Mouse (Mus musculus): ENCODE results near the gene Gm38392. TPM values are rescaled to one million over a fixed set of nuclear protein-coding genes. Genes with fewer than 3 reads are reported as not detected.

The Gm38392 gene
- total RNA-seq, 1 experiment from 2014 or later, result not detected

GRCm38 (mm10) chr3:88206500-88206899 is 80.5 kb downstream of the Gm38392 start:
- ATAC-seq (ENCODE audit: extremely low read depth, insufficient number of reproducible peaks, low FRiP score, poor library complexity, severe bottlenecking), result no peak

- ATAC-seq (ENCODE audit: extremely low read depth, insufficient number of reproducible peaks, low FRiP score, poor library complexity, severe bottlenecking), result no peak
These were observed 81.2 kb downstream of the Gm38392 start for GRCm38 (mm10) chr3:88205563-88206491.

- ATAC-seq (ENCODE audit: extremely low read depth, insufficient number of reproducible peaks, low FRiP score, poor library complexity, severe bottlenecking), result no peak
These were observed 81.8 kb downstream of the Gm38392 start for GRCm38 (mm10) chr3:88205176-88205562.

- no peak for ATAC-seq (ENCODE audit: extremely low read depth, insufficient number of reproducible peaks, low FRiP score, poor library complexity, severe bottlenecking)
These were observed 82.3 kb downstream of the Gm38392 start for GRCm38 (mm10) chr3:88204751-88205150.

- no peak for ATAC-seq (ENCODE audit: extremely low read depth, insufficient number of reproducible peaks, low FRiP score, poor library complexity, severe bottlenecking)
These were observed 82.9 kb downstream of the Gm38392 start for GRCm38 (mm10) chr3:88203999-88204700.

- no peak for ATAC-seq (ENCODE audit: extremely low read depth, insufficient number of reproducible peaks, low FRiP score, poor library complexity, severe bottlenecking)
These were observed 83.6 kb downstream of the Gm38392 start for GRCm38 (mm10) chr3:88203456-88203855.

- ATAC-seq (ENCODE audit: extremely low read depth, insufficient number of reproducible peaks, low FRiP score, poor library complexity, severe bottlenecking), result no peak
These were observed 84.0 kb downstream of the Gm38392 start for GRCm38 (mm10) chr3:88202986-88203385.

GRCm38 (mm10) chr3:88201640-88202039 is 85.4 kb downstream of the Gm38392 start:
- ATAC-seq (ENCODE audit: extremely low read depth, insufficient number of reproducible peaks, low FRiP score, poor library complexity, severe bottlenecking), result no peak

GRCm38 (mm10) chr3:88200972-88201330 is 86.1 kb downstream of the Gm38392 start:
- ATAC-seq (ENCODE audit: extremely low read depth, insufficient number of reproducible peaks, low FRiP score, poor library complexity, severe bottlenecking), result no peak

GRCm38 (mm10) chr3:88200161-88200971 is 86.6 kb downstream of the Gm38392 start:
- ATAC-seq (ENCODE audit: extremely low read depth, insufficient number of reproducible peaks, low FRiP score, poor library complexity, severe bottlenecking), result no peak

- ATAC-seq (ENCODE audit: extremely low read depth, insufficient number of reproducible peaks, low FRiP score, poor library complexity, severe bottlenecking), result no peak
These were observed 87.4 kb downstream of the Gm38392 start for GRCm38 (mm10) chr3:88199541-88200110.

- no peak for ATAC-seq (ENCODE audit: extremely low read depth, insufficient number of reproducible peaks, low FRiP score, poor library complexity, severe bottlenecking)
These were observed 88.4 kb downstream of the Gm38392 start for GRCm38 (mm10) chr3:88198505-88199020.

- ATAC-seq (ENCODE audit: extremely low read depth, insufficient number of reproducible peaks, low FRiP score, poor library complexity, severe bottlenecking), result no peak
These were observed 89.1 kb downstream of the Gm38392 start for GRCm38 (mm10) chr3:88197741-88198504.

Other genes with a start within 250 kb of the Gm38392 start
- 13.5 and 14.9 TPM in 2 replicates for gene Gpatch4, start 244.1 kb downstream of the Gm38392 start, total RNA-seq (2017)
- gene Naxe, start 228.7 kb downstream of the Gm38392 start, total RNA-seq (2017), result 15.0 and 22.8 TPM in 2 replicates
- not detected in 2 replicates for gene Ttc24, start 208.9 kb downstream of the Gm38392 start, total RNA-seq (2017)
- 0.12 TPM in 1 of 2 replicates, not detected in the other for gene Iqgap3, start 205.2 kb downstream of the Gm38392 start, total RNA-seq (2017)
- 120 and 162 TPM in 2 replicates for gene Mef2d, start 144.8 kb downstream of the Gm38392 start, total RNA-seq (2017)
- not detected in 2 replicates for gene Rhbg, start 32.5 kb downstream of the Gm38392 start, total RNA-seq (2017)
- gene Tsacc, start 9.8 kb upstream of the Gm38392 start, total RNA-seq (2017), result 1.6 and 2.2 TPM in 2 replicates
- 73.6 and 102 TPM in 2 replicates for gene Cct3, start 9.9 kb upstream of the Gm38392 start, total RNA-seq (2017)
- 27.7 and 32.1 TPM in 2 replicates for gene Glmp, start 37.8 kb upstream of the Gm38392 start, total RNA-seq (2017)
- 0.61 TPM in 1 of 2 replicates, not detected in the other for gene Tmem79, start 48.9 kb upstream of the Gm38392 start, total RNA-seq (2017)
- gene Smg5, start 49.0 kb upstream of the Gm38392 start, total RNA-seq (2017), result 65.1 and 65.7 TPM in 2 replicates
- 0.49 TPM in 1 of 2 replicates, not detected in the other for gene Paqr6, start 77.4 kb upstream of the Gm38392 start, total RNA-seq (2017)
- gene Bglap3, start 85.5 kb upstream of the Gm38392 start, total RNA-seq (2017), result not detected in 2 replicates
- gene Bglap2, start 91.5 kb upstream of the Gm38392 start, total RNA-seq (2017), result not detected in 2 replicates
- gene Bglap, start 97.3 kb upstream of the Gm38392 start, total RNA-seq (2017), result not detected in 2 replicates
- 21.1 and 22.1 TPM in 2 replicates for gene Pmf1, start 123.1 kb upstream of the Gm38392 start, total RNA-seq (2017)
- 20.9 and 26.2 TPM in 2 replicates for gene Slc25a44, start 137.9 kb upstream of the Gm38392 start, total RNA-seq (2017)
- gene Sema4a, start 174.0 kb upstream of the Gm38392 start, total RNA-seq (2017), result 161 and 176 TPM in 2 replicates
- gene Lmna, start 222.7 kb upstream of the Gm38392 start, total RNA-seq (2017), result 8.1 and 9.4 TPM in 2 replicates
- gene Mex3a, start 245.2 kb upstream of the Gm38392 start, total RNA-seq (2017), result 0.47 and 0.49 TPM in 2 replicates